Mouse (Mus musculus) left cerebral cortex, adult 2 months (tissue): ENCODE data around the gene Nrn1. TPM values are rescaled to one million over a fixed set of nuclear protein-coding genes. Genes with fewer than 3 reads are reported as not detected.

Experiments
- DNase-seq, 2 experiments: peaks; one replicate each; pipeline ENCODE4 v3.0.0; 2021 to 2022; ENCODE audit warnings: low spot score in 2 of 2, mixed read lengths in 1 of 2; ENCODE audit errors: extremely low spot score in 1 of 2
- H3K27ac ChIP-seq: fragments of 200-600 bp; 2 replicates; pipeline ENCODE4 v1.8.1; 2022
- H3K4me3 ChIP-seq: fragments of 200-600 bp; 2 replicates; pipeline ENCODE4 v1.8.1; 2022
- CTCF ChIP-seq: fragments of 200-600 bp; IDR thresholded peaks from 2 replicates; pipeline ENCODE4 v1.8.1; 2022; ENCODE audit warnings: antibody characterized with exemption, mild to moderate bottlenecking, moderate library complexity
- intact Hi-C: fragments of 180-260 bp; cut with DNase I; formaldehyde crosslinking; loops from one replicate; pipeline ENCODE4 v1.15.1; 2025
- long read RNA-seq, 2 experiments: library from polyadenylated mRNA; stranded (forward); transcript quantifications; one replicate each; pipeline ENCODE4 v2.0.0; 2021; ENCODE audit warnings: borderline mapping rate in 2 of 2
- total RNA-seq, 2 experiments: library from RNA; stranded (reverse); gene quantifications; 2 replicates each; pipeline ENCODE4 v1.2.3; 2021

Gene Nrn1
- total RNA-seq = 100 to 1,000 TPM; 311 to 384 TPM
- long read RNA-seq, experiment 1, transcript Nrn1-201 (3 exons, 1,619 nt) = major isoform, 230 of 253 reads
- long read RNA-seq, experiment 1, partial matches to known transcripts = 3 of 253 reads
- long read RNA-seq, experiment 1, other reads (novel, unspliced or antisense) = 20 of 253 reads
- long read RNA-seq, experiment 2, transcript Nrn1-201 (3 exons, 1,619 nt) = major isoform, 114 of 128 reads
- long read RNA-seq, experiment 2, partial matches to known transcripts = 1 of 128 reads
- long read RNA-seq, experiment 2, other reads (novel, unspliced or antisense) = 12 of 128 reads

GRCm38 (mm10) chr13:36734731-36735571 is at the start of gene Nrn1:
TSS of gene Nrn1 (minus strand) at chr13:36735131.
- TF ChIP-seq CTCF = no peak
- intact Hi-C loops = loop anchor here (2.0 to 10.0 kb wide), 5 partner anchors 400 to 718 kb away; no protein-coding TSS in a partner anchor
- DNase-seq = peak; percentile 51 to 61
- Histone ChIP-seq H3K27ac (peak within 1 kb of the TSS; percentile 96), H3K4me3 (peak within 1 kb of the TSS; percentile 50)

GRCm38 (mm10) chr13:36779626-36780025 is 44.7 kb upstream of the Nrn1 start:
- TF ChIP-seq CTCF = no peak
- intact Hi-C loops = no loop called here
- DNase-seq = no peak

DNA sequence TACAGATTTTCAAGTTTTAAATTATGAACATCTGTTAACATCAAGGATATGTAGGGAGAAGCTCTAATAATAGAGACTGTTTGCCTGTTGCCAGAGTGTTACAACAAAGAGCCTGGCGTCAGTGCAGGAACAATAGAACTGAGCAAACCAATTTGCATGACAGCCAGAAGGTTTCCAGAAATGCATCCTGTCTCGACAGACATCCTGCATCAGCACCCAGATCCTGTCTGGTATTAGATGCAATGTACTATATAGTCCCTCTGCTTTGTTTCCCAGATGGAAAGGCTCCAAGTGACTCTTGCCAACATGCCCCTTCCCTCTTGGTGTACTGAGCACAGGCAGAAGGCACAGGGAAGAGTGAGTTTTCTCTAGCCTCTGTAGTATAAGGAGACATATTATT is 31.9 kb upstream of the Nrn1 start:
- TF ChIP-seq CTCF = no peak
- no peak overlapping the region for H3K4me3 ChIP-seq
- no peak for DNase-seq
- no peak overlapping the region for H3K27ac ChIP-seq
- intact Hi-C loops = no loop called here

More at GRCm38 (mm10) chr13:36779626-36780025, 44.7 kb upstream of the Nrn1 start:
- Histone ChIP-seq H3K27ac (no peak overlapping the region), H3K4me3 (no peak overlapping the region)

- no peak overlapping the region for H3K4me3 ChIP-seq
- no peak overlapping the region for H3K27ac ChIP-seq
- intact Hi-C loops = no loop called here
- DNase-seq = no peak
- no peak for TF ChIP-seq CTCF
Observed at GRCm38 (mm10) chr13:36751861-36752260, 16.9 kb upstream of the Nrn1 start.

DNA sequence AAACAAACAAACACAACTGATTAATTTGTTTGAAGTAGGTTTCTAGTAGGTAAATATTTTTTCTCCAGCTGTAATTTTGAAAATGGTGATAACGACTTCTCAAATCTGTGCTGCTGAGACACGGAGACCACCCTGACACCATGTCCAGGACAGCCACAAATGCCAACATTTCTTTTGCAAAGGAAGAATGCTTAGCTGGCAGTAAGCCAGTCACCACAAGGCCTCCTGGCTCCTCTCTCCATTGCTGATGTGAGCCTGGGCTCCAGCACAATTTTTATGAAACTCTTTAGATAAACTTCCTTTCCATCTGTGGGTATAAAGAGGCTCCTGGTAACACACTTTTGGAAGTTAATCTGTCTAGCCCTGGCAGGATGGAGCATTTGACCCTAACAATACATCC is 15.1 kb upstream of the Nrn1 start:
- DNase-seq = no peak
- intact Hi-C loops = no loop called here
- H3K4me3 ChIP-seq = no peak overlapping the region

DNA sequence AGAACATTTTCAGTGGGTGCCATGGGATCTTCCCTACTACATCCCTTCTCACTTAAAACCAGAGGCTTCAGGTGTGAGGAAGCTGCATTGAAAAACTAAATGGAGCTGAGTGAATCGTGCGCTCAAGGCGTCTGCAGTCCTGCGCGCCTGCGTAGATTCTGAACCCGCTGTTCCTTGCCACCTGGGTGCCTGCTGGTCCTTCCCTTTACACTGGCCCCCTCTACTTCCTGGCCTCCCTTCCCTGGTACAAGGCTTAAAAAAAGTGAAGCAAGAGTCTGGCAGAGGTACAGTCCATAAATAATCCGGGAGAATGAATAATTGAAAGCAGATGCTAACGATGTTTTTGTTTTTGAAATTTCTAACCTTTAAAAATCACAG is 1.7 kb upstream of the Nrn1 start:
- H3K4me3 ChIP-seq = peak overlapping the region; percentile 50
- intact Hi-C loops = loop anchor here (1.0 to 10.0 kb wide), 5 partner anchors 156 to 678 kb away; no protein-coding TSS in a partner anchor

More for the DNA sequence above, 15.1 kb upstream of the Nrn1 start:
- no peak overlapping the region for H3K27ac ChIP-seq
- TF ChIP-seq CTCF = no peak

DNA sequence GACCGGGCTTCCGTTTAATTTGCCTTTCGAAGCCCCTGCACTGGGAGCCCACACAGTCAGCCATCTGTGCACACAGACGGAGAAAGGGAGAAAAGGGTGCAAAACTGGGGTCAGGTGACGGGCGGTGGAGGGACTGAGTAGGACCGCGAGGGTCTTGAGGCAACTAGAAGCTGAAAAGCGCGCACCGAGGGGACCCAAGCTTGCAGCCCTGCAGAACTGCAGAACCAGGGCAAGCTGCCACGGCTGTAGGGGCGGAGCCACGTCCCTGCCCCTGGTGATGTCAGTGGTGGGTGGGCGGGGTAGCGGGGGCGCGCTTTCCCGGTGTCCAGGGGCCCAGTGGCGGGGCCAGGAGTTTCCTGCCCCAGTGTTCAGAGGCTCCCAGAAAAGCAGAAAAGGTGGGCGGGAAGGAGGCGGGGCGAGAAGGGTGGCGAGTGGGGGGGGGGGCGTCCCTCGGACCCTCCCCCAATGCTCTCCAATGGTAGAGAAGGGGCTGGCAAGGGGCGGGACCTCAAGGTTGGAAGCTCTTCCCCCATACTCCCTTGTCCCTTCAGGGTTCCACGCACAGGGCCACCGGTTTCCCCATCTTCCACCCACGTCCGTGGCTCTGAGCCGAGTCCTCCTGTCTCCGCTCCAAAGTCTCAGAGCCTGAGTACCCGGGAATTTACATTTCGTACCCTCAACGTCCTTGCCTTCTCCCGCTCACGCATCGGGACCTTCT is 1.1 kb upstream of the Nrn1 start:
- peak overlapping the region; percentile 50 for H3K4me3 ChIP-seq
- TF ChIP-seq CTCF = no peak
- intact Hi-C loops = loop anchor here (1.0 to 10.0 kb wide), 6 partner anchors 157 to 679 kb away; no protein-coding TSS in a partner anchor
- peak overlapping the region; percentile 96 for H3K27ac ChIP-seq
- DNase-seq = peak; percentile 51 to 74

More for the DNA sequence above, 1.7 kb upstream of the Nrn1 start:
- TF ChIP-seq CTCF = no peak
- H3K27ac ChIP-seq = peak overlapping the region; percentile 96
- DNase-seq = no peak

DNA sequence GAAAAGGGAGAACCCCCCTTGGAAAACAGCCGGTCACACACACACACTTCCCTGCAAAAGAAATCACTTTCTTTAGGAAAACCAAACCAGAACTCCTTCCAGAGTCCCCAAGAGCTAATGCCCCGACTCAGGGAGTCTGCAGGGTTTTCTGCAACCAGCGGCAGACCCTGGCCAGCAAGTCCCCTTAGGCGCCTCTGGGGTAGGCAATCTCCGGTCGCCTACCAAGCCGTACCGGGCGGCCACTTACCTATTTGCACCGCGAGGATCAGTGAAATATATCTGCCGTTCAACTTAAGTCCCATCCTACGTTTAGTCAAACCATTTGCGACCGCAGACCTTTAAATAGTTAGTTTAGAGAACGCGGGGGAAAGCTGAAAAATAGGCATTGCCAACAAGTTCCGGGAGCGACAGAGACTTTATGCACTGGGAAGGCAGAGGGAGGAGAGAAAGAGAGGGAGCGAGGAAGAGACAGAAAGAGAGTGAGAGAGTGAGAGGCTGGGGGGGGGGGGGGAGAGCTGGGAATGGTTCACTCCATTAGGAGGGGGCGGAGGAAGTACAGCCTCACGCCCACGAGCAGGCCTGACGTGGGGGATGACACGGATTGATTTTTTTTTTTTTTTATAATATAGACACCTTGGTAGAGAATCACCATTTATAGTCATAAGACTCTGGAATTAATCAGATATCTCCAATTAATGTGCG is 791 bp downstream of the Nrn1 start:
- peak; percentile 23 to 48 for DNase-seq
- Histone ChIP-seq H3K27ac (peak overlapping the region; percentile 96), H3K4me3 (peak overlapping the region; percentile 50)
- intact Hi-C loops = loop anchor here (2.0 to 10.0 kb wide), 4 partner anchors 401 to 717 kb away; no protein-coding TSS in a partner anchor
- TF ChIP-seq CTCF = no peak; the same call in 1 of the 2 replicates

- Histone ChIP-seq H3K4me3 (peak overlapping the region; percentile 50), H3K27ac (peak overlapping the region; percentile 96)
- intact Hi-C loops = loop anchor here (5.0 to 10.0 kb wide), 3 partner anchors 451 to 716 kb away; no protein-coding TSS in a partner anchor
- no peak for TF ChIP-seq CTCF
- no peak for DNase-seq
Observed at GRCm38 (mm10) chr13:36733566-36733965, 1.4 kb downstream of the Nrn1 start.

DNA sequence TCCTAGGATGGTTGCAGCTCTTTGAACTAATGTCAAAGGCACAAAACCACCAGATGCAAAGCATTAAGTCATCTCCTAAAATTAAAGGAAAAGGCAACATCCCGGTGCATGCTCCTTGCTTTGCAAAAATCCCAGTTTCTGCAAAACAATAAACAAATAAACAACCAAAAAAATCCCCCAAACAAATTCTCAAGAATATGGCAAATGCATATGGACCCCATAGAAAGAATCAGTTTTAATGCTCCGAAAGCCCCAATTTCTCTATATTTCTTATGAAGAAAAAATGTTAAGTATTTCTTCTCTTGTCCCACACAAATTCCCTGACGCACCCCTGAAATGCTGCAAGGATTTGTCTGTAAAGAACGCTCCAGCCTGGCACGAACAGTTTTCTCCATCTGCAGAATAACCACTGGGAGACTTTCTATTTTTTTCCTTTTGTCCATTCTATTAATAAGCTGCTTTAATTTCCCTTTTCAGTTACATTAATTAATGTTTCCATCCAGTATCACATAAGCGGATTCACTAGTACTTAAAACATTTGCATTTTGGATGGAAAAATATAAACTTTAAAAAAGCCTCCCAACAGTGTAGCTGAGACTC is 1.9 kb downstream of the Nrn1 start:
- intact Hi-C loops = loop anchor here (5.0 to 10.0 kb wide), 3 partner anchors 451 to 716 kb away; no protein-coding TSS in a partner anchor
- Histone ChIP-seq H3K4me3 (peak overlapping the region; percentile 50), H3K27ac (peak overlapping the region; percentile 96)
- no peak for DNase-seq
- TF ChIP-seq CTCF = no peak
